Mouse (Mus musculus) kidney, postnatal 14 days (tissue): Measurements from ENCODE around the gene Slc25a35.
"Not testable (repeated sequence)": the region's sequence is repeated elsewhere in the genome, so short reads cannot be mapped to it uniquely, and the experiment has no call there.

Experiments used
- DNase-seq: peaks from one replicate; pipeline ENCODE4 v3.0.0; 2022; ENCODE audit warnings: mixed read lengths

Gene Slc25a35

GRCm38 (mm10) chr11:68967337-68968282 lies at the start of gene Slc25a35:
Gene Slc25a35 (plus strand): TSS chr11:68968131.
- DNase-seq = peak; percentile 95

GRCm38 (mm10) chr11:68923191-68923590 lies 44.7 kb upstream of the Slc25a35 start:
- DNase-seq = peak; percentile 67

GRCm38 (mm10) chr11:68924749-68925148 lies 43.2 kb upstream of the Slc25a35 start:
- no peak for DNase-seq

- no peak for DNase-seq
Measured at GRCm38 (mm10) chr11:68926981-68927380, 41.0 kb upstream of the Slc25a35 start, which contains the start of gene Odf4. Gene Odf4 (minus strand): TSS chr11:68927081.

GRCm38 (mm10) chr11:68929947-68930346 lies 38.0 kb upstream of the Slc25a35 start:
- no peak for DNase-seq

- no peak for DNase-seq
Measured at GRCm38 (mm10) chr11:68933885-68934507, 33.9 kb upstream of the Slc25a35 start.

- DNase-seq = not testable (repeated sequence)
Measured at GRCm38 (mm10) chr11:68936951-68937350, 31.0 kb upstream of the Slc25a35 start.

- peak; percentile 94 for DNase-seq
Measured at GRCm38 (mm10) chr11:68939451-68940304, 28.3 kb upstream of the Slc25a35 start.

- DNase-seq = peak; percentile 85
Measured at GRCm38 (mm10) chr11:68940516-68940915, 27.4 kb upstream of the Slc25a35 start.

- no peak for DNase-seq
Measured at GRCm38 (mm10) chr11:68942731-68943130, 25.2 kb upstream of the Slc25a35 start.

- DNase-seq = no peak
Measured at GRCm38 (mm10) chr11:68945245-68945644, 22.7 kb upstream of the Slc25a35 start.

- DNase-seq = no peak
Measured at GRCm38 (mm10) chr11:68946001-68946400, 21.9 kb upstream of the Slc25a35 start.

GRCm38 (mm10) chr11:68946806-68947440 lies 21.0 kb upstream of the Slc25a35 start:
- no peak for DNase-seq

GRCm38 (mm10) chr11:68947542-68947993 lies 20.4 kb upstream of the Slc25a35 start:
- no peak for DNase-seq

- no peak for DNase-seq
Measured at GRCm38 (mm10) chr11:68953903-68954302, 14.0 kb upstream of the Slc25a35 start.

GRCm38 (mm10) chr11:68954408-68954807 lies 13.5 kb upstream of the Slc25a35 start:
- DNase-seq = no peak

- DNase-seq = no peak
Measured at GRCm38 (mm10) chr11:68955473-68955872, 12.5 kb upstream of the Slc25a35 start.

- DNase-seq = peak; percentile 63
Measured at GRCm38 (mm10) chr11:68956107-68956506, 11.8 kb upstream of the Slc25a35 start.

GRCm38 (mm10) chr11:68956697-68957096 lies 11.2 kb upstream of the Slc25a35 start:
- peak; percentile 63 for DNase-seq

- DNase-seq = no peak
Measured at GRCm38 (mm10) chr11:68957308-68957707, 10.6 kb upstream of the Slc25a35 start, which contains the start of gene Arhgef15. Gene Arhgef15 (minus strand): TSS chr11:68957480.

- DNase-seq = no peak
Measured at GRCm38 (mm10) chr11:68957971-68958370, 10.0 kb upstream of the Slc25a35 start.

- DNase-seq = no peak
Measured at GRCm38 (mm10) chr11:68961596-68961995, 6.3 kb upstream of the Slc25a35 start.
